Mouse (Mus musculus): Measurements from ENCODE around the gene Cux1.

- TF ChIP-seq GATA1 (IDR thresholded peaks at IDR 0.05; ENCODE audit: borderline replicate concordance, low read length) (no peak), FLI1 (IDR thresholded peaks at IDR 0.05; ENCODE audit: low read length) (no peak)
These were observed 329.7 kb downstream of the Cux1 start for GRCm38 (mm10) chr5:136237607-136238006.
